Mouse (Mus musculus): ENCODE measurements around the gene Gm4131.

Gm4131 gene

DNA sequence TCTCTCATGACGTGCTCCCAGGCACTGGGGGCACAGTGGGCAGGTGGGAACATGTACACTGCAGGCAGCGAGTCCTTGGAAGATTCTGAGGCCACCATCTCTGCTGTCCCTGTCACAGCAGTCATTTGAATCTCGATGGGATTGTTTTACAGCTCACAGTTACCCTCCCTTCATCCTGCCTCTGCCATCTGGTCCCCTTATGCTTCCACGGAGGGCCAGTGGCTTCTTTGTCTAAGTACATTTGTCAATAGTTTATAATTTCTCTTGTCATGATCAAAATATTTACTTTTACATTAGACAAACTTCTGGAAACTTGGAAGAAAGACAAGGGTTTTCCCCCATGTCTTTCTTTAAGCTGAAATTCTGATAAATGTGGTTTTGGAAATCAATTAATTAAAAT lies 20.0 kb downstream of the Gm4131 start:
- DNase-seq: no peak

- no peak for DNase-seq
Observed at GRCm38 (mm10) chr14:62546296-62546695, 20.4 kb downstream of the Gm4131 start.

GRCm38 (mm10) chr14:62541751-62542150 lies 25.0 kb downstream of the Gm4131 start:
- DNase-seq: no peak

GRCm38 (mm10) chr14:62539834-62540233 lies 26.9 kb downstream of the Gm4131 start:
- no peak for DNase-seq

DNA sequence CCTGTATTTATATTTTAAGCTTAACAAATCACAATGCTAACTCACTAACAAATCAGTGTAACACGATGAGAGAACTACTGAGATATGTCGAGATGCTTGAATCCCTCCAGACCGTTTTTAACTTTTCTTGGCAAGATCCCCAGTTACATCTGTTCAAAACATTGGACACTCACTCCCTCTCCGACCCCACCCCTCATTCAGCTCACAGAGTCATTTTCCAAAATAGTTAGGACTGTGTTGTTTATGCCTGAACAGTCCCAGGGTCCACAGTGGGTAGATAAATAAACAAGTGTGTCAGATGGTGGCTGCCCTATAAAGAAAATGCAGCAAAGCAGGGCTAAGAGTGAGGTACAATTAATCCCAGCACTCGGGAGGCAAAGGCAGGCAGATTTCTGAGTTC lies 29.7 kb downstream of the Gm4131 start:
- no peak for DNase-seq

DNA sequence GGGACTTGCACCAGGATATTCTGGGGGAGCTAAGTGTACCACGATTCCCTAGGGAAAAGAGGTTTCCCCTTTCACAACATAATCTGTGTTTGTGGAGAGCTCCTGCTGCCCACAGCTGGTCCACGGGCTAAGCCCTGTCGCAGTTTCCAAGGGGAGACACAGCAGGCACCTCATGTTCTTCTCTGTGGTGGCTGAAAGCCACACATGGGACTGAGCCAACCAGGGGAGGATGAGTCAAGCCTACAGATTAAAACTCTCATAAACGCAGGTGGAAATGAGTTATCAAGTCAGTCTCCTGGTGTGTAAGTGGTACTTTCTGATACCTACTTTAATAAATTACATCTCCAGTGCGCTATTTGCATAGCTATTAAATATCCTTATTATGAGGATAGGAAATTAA lies 30.6 kb downstream of the Gm4131 start:
- DNase-seq: no peak

GRCm38 (mm10) chr14:62530951-62531350 lies 35.8 kb downstream of the Gm4131 start:
- DNase-seq: no peak

DNA sequence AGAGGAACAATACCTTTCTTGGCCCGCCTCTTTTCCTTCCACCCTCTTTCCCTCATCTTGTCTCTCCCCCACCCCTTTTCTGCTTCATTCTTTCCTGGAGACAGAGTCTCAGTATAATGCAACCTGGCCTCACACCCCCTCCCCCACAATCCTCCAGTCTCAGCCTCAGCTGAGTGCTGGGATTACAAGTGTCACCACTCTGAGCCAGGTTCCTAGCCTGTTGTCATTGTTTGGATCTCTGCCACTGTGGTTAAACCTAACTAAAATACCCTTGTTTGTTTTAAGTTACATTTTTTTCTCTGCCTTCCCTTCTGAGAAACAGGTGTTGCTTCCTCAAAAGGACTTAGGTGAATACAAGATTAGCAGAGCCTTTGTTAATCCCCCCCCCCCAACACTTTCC lies 53.9 kb downstream of the Gm4131 start:
- no peak for DNase-seq

- DNase-seq: no peak
Observed at GRCm38 (mm10) chr14:62509350-62509749, 57.4 kb downstream of the Gm4131 start.

DNA sequence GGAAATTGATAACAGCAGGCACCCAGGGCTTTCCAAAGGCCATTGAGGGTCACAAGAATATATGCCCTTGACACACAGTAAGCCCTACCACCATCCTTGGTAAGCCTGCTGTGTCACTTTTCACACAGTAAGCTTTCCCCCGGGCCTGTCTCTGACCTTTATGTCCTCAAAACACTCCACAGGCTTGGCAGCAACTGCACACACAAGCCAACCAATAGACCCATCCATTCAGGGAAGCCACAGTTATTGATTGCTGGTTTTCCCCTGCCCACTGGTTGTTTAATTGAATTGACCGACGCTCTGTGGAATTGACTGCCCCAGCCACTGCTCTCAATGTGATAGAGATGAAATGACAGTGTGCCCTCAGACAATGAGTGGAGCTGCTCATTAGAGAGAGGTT lies 60.5 kb downstream of the Gm4131 start:
- no peak for DNase-seq

DNA sequence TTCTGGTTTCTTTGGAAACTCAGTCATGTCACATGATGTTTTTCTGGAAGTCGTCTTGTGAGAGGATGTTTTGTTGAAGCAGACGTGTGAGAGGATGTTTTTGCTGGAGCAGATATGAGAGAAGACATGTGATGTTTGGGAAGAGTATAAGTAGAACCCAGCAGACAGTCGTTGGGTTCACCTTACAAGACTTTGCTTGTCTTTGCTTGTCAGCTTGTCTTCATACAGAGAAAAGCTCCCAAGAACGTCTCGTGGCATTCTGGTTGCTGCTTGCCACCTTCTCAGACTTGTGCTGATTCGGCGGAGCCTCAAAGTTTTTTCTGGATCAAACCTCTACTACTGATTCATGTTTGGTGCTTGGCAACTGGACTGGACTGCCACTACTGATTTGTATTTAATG lies 69.3 kb downstream of the Gm4131 start:
- DNase-seq: no peak

GRCm38 (mm10) chr14:62496501-62496900 lies 70.2 kb downstream of the Gm4131 start:
- no peak for DNase-seq

DNA sequence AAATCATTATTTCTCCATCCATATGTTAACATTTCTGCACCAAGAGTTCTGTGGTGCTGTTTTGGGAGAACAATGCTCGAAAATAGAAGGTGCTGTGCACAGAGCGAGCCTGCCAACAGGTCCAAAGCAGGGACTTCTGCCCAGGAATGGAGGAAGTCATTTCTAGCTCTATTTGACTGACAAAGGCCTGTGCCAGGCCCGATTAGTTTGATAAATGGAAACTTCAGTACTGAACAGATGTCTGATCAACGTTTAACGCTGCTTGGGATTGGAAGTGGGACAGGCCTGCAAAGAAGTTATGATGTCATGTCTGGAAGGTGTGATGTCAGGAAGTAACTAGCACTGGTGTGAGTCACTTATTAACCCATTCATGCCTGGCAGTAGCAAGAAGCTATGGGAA lies 73.3 kb downstream of the Gm4131 start:
- DNase-seq: no peak

- peak; percentile 66 for DNase-seq
Observed at GRCm38 (mm10) chr14:62492196-62492850, 74.4 kb downstream of the Gm4131 start.

DNA sequence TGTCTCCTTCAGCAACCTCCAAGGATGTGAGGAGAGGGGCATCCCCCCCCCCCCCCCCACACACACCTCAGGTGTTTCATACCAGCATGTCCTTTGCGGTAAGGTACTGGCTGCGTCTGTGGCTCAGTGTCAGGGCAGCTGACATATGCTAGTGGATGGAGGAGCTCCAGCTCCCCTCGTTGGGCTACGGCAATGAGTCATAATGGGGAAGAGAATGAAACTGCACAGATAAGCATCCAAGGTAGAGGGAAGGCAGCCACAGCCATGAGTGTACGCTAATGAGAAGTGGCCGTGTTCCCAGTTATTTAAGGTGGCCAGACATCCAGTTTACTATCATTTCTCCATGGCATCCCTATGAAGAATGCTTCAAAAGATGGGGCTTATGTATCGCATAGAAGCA lies 78.5 kb downstream of the Gm4131 start:
- no peak for DNase-seq

GRCm38 (mm10) chr14:62481381-62481780 lies 85.3 kb downstream of the Gm4131 start:
- no peak for DNase-seq

GRCm38 (mm10) chr14:62479395-62479794 lies 87.3 kb downstream of the Gm4131 start:
- DNase-seq: no peak

DNA sequence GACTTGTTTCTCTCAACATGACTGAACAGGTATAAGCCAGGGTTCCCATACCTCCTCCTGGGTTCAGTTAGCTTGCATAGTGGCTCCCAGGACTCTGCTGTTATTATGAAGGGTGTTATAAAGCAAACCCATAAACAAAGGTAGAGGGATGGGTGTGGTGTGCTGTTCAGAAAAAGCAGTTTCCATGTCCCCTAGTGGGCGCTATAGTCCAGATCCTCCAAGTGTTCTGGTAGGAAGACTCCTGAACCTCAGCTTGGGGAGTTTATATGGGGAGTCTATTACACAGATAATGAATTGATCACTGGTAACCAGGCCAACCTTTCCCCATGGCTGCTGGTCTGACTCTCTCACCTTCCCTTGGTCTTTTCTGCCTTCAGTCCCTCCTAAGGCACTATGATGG lies 92.2 kb downstream of the Gm4131 start:
- no peak for DNase-seq

GRCm38 (mm10) chr14:62472061-62472460 lies 94.7 kb downstream of the Gm4131 start:
- no peak for DNase-seq

DNA sequence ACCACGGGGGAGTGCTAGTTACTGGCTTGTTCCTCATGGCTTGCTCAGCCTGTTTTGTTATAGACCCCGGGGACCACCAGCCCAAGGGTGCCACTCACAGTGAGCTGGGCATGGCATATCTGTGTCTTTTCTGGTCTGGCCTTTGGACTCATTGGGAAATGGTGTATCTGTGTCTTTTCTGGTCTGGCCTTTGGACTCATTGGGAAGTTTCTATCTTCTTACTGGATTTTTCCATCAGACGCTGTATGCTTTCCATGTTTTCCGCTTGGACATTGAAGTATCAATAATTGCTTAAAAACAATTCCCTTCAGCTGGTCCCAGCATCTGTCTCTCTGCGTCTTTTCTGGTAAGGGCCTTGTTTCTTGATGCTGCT lies 98.0 kb downstream of the Gm4131 start:
- no peak for DNase-seq

DNA sequence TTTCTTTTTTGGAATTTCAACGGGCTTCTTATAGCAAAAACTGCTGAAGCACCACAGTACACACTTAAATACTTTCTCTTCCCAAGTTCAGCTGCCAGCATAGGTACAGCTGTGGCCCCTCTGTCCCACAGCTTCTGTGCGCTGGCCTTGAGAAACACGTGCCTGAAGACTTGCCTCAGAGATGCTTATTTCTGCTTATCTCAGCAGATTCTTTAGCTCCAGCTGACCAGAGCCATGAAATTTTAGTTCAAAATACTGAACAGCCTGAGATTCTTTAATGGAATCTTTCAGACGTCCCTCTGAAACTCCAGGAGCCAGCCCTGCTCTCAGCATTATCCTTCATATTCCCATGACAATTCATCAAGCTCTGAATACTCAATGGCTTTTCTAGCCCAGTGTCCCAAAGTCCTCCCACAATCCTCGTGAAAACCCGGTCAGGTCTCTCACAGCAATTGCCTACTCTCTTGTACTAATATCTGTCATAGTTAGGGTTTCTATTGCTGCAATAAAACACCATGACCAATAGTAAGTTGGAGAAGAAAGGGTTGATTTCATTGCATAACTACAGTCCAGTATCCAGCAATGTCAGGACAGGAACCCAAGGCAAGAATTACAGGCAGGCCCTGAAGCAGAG lies 98.5 kb downstream of the Gm4131 start:
- DNase-seq: no peak

DNA sequence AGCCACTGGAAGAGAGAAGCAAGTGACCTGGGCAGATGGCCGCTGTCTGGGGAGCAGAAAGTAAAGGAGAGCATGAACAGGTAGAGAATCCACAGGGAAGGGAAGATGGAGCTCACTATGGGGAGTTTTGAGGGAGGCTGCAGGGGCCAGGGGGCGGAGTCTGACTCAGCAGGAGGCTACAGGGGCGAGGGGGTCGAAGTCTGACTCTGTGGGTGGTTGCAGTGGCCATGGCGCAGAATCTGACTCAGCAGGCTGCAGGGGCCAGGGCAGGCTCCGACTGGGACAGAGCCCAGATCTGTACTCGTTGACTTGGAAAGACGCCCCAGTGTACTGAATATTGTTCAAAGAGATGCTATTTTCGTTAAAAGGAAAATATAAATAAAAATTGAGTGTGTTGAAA lies 101.8 kb downstream of the Gm4131 start:
- DNase-seq: peak; percentile 11

DNA sequence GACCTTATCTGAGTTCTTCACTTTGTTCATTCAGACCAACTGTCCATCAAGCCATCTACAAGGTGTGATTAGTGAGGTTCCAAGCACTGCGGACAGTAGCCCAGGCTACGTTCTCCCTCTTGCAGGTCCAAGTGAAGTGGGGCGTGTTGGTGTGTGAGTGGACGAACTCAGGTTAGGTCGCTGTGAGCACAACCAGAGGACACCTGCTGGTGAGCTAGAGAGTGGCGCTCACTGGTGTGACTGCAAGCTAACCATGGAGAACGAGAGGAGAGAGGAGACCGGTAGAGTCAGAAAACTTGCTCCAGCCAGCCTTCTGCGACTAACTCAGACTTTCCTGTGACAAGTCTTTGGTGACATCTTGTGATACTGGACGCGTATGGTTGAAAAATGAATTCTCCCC lies 107.2 kb downstream of the Gm4131 start:
- no peak for DNase-seq

- DNase-seq: peak; percentile 75
Observed at GRCm38 (mm10) chr14:62457420-62458181, 109.1 kb downstream of the Gm4131 start.
